ENCODE assay signal across 13 mouse cellular contexts in genomic region chr17:47988811-47989210, GRCm38 (mm10). TPM values are rescaled to one million over a fixed set of nuclear protein-coding genes. Genes with fewer than 3 reads are reported as not detected.
DNase-seq lines count a peak whose midpoint lies in the region; ATAC-seq and TF ChIP-seq lines count a peak whose summit lies in the region.
"Had no signal": no experiment of that assay in that cellular context is flagged by ENCODE, and none has a peak within 500 bp of the region (broad histone marks: within the 10 kb centered on the region; RNA-seq: fewer than 3 reads in every experiment).

No protein-coding gene starts in this region.

- peaks cover 54% of the 10 kb centered on the region for H3K4me1 ChIP-seq in hindbrain, embryonic 10.5 days (replicated peaks)
- peaks cover 5% of the 10 kb centered on the region; the same call in 1 of the 2 replicates for H3K4me1 ChIP-seq in hindbrain, postnatal 0 days (ENCODE audit: insufficient read depth, low read length)
- H3K4me1 ChIP-seq in embryonic facial prominence, embryonic 12.5 days = peaks cover 43% of the 10 kb centered on the region
- H3K4me1 ChIP-seq in limb, embryonic 10.5 days = peaks cover 58% of the 10 kb centered on the region

- TF ChIP-seq CTCF in hindbrain, postnatal 0 days (IDR thresholded peaks at IDR 0.05; ENCODE audit: low read depth) = no peak

- no peak overlapping the region for H3K4me2 ChIP-seq in hindbrain, postnatal 0 days (ENCODE audit: low read depth, low read length)
- H3K4me2 ChIP-seq in embryonic facial prominence, embryonic 12.5 days (replicated peaks) = 0 out of 2 replicates have a peak overlapping the region, but pooled peaks have one; percentile 17

- no peak overlapping the region for H3K4me3 ChIP-seq in hindbrain, embryonic 10.5 days
- H3K4me3 ChIP-seq in hindbrain, postnatal 0 days (ENCODE audit: low read length) = no peak overlapping the region
- no peak overlapping the region for H3K4me3 ChIP-seq in embryonic facial prominence, embryonic 12.5 days
- peak overlapping the region; percentile 18; the same call in 1 of the 2 replicates for H3K4me3 ChIP-seq in limb, embryonic 10.5 days

- ATAC-seq in hindbrain, postnatal 0 days = no peak
- peak; percentile 91 for ATAC-seq in embryonic facial prominence, embryonic 12.5 days (ENCODE audit: insufficient number of reproducible peaks, insufficient read depth, low FRiP score, low TSS enrichment)
- ATAC-seq in monocyte, adult 5-6 weeks (replicated peaks; ENCODE audit: insufficient number of reproducible peaks, low FRiP score, low TSS enrichment, poor library complexity, severe bottlenecking) = no peak
- ATAC-seq: inflammation-experienced regulatory T-cells, adult 6 months had no signal

- peak; percentile 72 for DNase-seq in hindbrain, embryonic 10.5 days (ENCODE audit: low spot score)
- DNase-seq in hindbrain, postnatal 0 days (ENCODE audit: low spot score) = no peak
- peak; percentile 95 for DNase-seq in 3T3-L1 (ENCODE audit: low read depth, low spot score)
- peak; percentile 90 for DNase-seq in limb, embryonic 10.5 days (ENCODE audit: low spot score)
- DNase-seq in frontal cortex, postnatal 36 days (ENCODE audit: low spot score in 2 of 2) = no peak
- no peak for DNase-seq in kidney, postnatal 10 days
- DNase-seq: adrenal gland, postnatal 36 days; cerebellum, postnatal 36 days; spleen, adult 18-20 months had no signal

- H3K36me3 ChIP-seq in hindbrain, embryonic 10.5 days = no peaks in the 10 kb centered on the region
- no peaks in the 10 kb centered on the region for H3K36me3 ChIP-seq in hindbrain, postnatal 0 days (ENCODE audit: insufficient read depth, low read length)
- no peaks in the 10 kb centered on the region for H3K36me3 ChIP-seq in embryonic facial prominence, embryonic 12.5 days
- H3K36me3 ChIP-seq in limb, embryonic 10.5 days = no peaks in the 10 kb centered on the region

- H3K27ac ChIP-seq in hindbrain, embryonic 10.5 days = peak overlapping the region; percentile 86
- no peak overlapping the region for H3K27ac ChIP-seq in hindbrain, postnatal 0 days
- H3K27ac ChIP-seq in embryonic facial prominence, embryonic 12.5 days = peak overlapping the region; percentile 94
- peak overlapping the region; percentile 89 for H3K27ac ChIP-seq in limb, embryonic 10.5 days

- H3K27me3 ChIP-seq in hindbrain, embryonic 10.5 days (ENCODE audit: insufficient read depth, poor library complexity, severe bottlenecking) = peaks cover 29% of the 10 kb centered on the region; the same call in 1 of the 2 replicates
- H3K27me3 ChIP-seq in hindbrain, postnatal 0 days (ENCODE audit: insufficient read depth, low read length) = no peaks in the 10 kb centered on the region
- no peaks in the 10 kb centered on the region for H3K27me3 ChIP-seq in embryonic facial prominence, embryonic 12.5 days
- peaks cover 32% of the 10 kb centered on the region for H3K27me3 ChIP-seq in limb, embryonic 10.5 days (ENCODE audit: low read depth, poor library complexity, severe bottlenecking)

- H3K9me3 ChIP-seq in hindbrain, embryonic 10.5 days = no peaks in the 10 kb centered on the region
- H3K9me3 ChIP-seq in hindbrain, postnatal 0 days (ENCODE audit: low read length) = no peaks in the 10 kb centered on the region
- H3K9me3 ChIP-seq in embryonic facial prominence, embryonic 12.5 days = no peaks in the 10 kb centered on the region
- H3K9me3 ChIP-seq in limb, embryonic 10.5 days (replicated peaks) = no peaks in the 10 kb centered on the region

- WGBS in hindbrain, embryonic 10.5 days = 57% methylated on average over 8 of the region's 8 CpGs
- 51% methylated on average over 8 of the region's 8 CpGs for WGBS in hindbrain, postnatal 0 days
- 18% methylated on average over 8 of the region's 8 CpGs for WGBS in embryonic facial prominence, embryonic 12.5 days
- WGBS in limb, embryonic 10.5 days = 8% methylated on average over 8 of the region's 8 CpGs

- H3K9ac ChIP-seq in hindbrain, postnatal 0 days (replicated peaks; ENCODE audit: low read length) = no peak overlapping the region
- H3K9ac ChIP-seq in embryonic facial prominence, embryonic 12.5 days = no peak overlapping the region

RNA-seq across cellular contexts. Expression of gene 1700122O11Rik, which starts 49.3 kb away (rescaled TPM):
- polyA plus RNA-seq in hindbrain, embryonic 10.5 days (2016; fragmentation: Nextera tagmentation; extraction: Ambion mirVana) = not detected in 2 replicates
- not detected in 2 replicates for total RNA-seq in hindbrain, postnatal 0 days (2014; rRNA removed)
- polyA plus RNA-seq in hindbrain, postnatal 0 days (2015; fragmentation: Nextera tagmentation; extraction: Ambion mirVana) = not detected in 2 replicates
- polyA plus RNA-seq in embryonic facial prominence, embryonic 12.5 days (2016; fragmentation: Nextera tagmentation; extraction: Ambion mirVana) = not detected in 2 replicates
- not detected in 2 replicates for polyA plus RNA-seq in limb, embryonic 10.5 days (2016; fragmentation: Nextera tagmentation; extraction: Ambion mirVana)
- not detected in 3 replicates for total RNA-seq in monocyte, adult 5-6 weeks (2017)
- total RNA-seq: adrenal gland, postnatal 36 days; left cerebral cortex, postnatal 14 days had no signal
- polyA plus RNA-seq: inflammation-experienced regulatory T-cells, adult 6 months had no signal

Comparison
In these comparisons a context has a peak if more than half of its experiments do, and no peak if none do; other contexts are left out.
1. DNase-seq: peak in hindbrain, embryonic 10.5 days (single experiment), 3T3-L1 (single experiment) and limb, embryonic 10.5 days (single experiment); none in hindbrain, postnatal 0 days (single experiment), frontal cortex, postnatal 36 days (0 of 2) and kidney, postnatal 10 days (single experiment).